Mouse (Mus musculus): ENCODE results near the gene BC034090.
A peak's percentile ranks its signal among the peaks of the same experiment; 100 is the strongest.

Gene BC034090

DNA sequence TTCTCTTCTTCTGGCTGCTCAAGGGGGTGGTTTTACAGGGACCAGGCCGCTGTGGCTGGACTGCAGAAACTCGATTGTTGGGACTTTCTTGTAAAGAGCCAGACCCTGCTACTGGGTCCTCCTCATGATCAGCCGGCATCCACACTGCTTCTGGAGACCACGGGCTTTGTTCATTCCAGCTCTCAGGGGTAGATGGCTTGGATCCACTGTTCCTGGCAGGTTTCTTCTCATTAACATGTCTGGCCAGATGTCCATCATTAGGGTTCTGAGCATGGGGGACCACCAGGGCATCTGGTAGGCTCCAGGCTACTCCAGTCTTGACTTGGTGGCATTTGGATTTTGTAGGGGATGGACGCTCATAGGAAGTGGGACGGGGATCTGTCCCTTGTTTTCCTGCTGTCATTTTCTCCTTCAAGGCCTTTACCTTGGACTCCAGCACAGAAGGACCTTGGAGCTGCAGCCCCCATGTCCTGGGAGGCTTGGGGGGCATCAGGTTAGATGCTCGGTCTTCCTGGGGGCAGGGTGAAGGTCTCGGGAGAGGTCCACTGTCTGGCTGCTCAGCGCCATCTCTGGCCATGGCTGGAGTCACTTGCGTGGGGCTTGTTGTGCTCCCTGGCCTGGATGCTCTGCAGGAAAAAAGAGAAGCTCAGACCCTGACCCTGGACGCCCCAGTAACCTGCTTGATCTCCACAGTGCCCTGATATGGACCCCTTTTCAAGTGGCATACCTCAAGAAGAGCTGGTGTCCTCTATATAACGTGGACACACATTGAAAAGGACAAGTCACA, 2.4 kb downstream of the BC034090 start:
- DNase-seq = no peak

DNA sequence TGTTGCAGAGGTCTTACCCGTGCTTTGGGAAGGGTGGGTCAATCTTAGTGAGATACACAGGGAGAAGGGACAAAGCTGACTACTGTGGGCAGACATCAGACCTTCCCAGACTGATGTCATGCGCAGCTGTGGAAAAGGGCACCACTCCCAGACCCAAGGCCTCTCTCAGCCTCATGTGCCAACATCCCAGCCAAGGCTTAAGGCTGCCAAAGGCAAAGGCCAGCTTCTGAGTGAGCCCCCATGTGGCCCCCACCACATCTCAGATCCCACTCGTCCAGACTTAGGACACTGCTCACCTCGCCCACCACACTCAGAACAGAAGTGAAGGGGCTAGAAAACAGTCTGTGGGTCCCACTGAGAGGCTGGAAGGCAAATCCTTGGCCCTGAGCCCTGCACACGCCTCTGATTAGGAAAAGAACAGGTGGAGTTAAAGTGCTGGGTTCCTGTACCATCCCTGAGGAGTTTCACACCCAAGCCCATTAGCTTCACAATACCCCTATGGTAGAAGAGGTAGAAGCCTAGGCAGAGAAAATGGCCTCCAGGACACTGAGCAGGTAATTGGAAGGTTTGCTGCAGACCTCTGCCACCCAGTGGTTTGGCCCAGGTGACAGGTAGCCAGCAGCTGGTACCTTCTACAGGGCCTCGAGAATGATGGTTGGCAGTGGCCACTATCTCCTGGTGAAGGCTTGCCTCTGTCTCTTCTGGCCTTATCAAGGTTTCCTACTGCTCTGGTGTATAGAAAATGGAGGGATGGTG, 4.1 kb downstream of the BC034090 start:
- no peak for DNase-seq

DNA sequence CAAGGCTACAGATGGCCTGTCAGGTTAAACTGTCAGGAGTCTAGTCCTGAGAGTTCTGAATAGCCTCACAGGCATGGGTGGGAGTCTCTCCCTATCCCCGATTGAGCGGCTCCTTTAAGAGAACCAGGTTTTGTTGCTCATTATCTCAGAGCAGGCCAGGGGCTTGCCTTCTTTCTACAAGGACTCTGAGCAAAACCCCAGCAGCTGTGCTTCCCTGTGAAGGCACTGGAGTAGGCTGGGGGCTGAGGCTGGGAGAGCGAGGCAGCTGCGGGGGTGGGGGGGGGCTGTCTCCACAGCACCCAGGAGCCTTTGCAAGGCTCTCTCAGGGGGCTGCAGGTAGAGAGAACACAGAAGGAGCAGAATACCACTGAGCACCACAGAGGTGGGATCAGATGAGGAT, 5.1 kb downstream of the BC034090 start:
- DNase-seq = no peak

DNA sequence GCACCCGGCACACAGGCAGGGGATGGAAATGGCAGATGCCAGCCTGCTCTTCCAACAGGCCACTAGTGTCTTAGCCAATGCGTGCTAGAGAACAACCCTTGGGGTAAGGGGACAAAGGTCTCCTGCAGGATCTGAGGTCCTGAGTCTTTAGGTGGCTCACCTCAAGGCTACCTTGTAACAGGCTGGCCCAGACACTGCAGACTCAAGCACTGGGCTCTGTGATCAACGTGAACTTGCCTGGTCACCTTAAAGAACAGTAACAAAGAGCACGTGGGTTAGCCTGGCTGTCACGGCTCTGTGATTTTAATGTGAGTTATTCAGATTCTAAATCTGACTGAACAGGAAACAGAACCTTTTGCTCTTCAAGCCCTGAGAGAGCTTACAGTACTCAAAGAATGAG, 6.1 kb downstream of the BC034090 start:
- no peak for DNase-seq

DNA sequence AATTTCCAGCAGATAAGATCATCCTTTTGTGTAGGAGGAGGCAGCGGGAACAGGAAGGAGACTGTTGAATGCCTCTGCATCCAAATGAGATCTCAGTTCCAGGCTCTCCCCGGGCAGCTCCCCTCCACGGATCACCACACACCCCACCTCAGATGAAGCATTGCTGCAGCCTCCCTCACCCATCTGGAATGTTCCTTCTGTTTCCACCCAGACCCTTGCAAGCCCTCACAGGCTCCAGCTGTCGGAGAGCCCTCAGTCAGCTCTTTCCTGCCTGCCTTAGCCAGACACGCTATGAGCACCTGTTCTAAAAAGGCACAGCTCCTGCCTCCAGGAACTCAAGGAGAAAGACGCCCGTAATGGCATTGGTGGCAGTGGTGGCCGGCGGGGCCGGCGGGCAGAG, 6.9 kb downstream of the BC034090 start:
- no peak for DNase-seq

DNA sequence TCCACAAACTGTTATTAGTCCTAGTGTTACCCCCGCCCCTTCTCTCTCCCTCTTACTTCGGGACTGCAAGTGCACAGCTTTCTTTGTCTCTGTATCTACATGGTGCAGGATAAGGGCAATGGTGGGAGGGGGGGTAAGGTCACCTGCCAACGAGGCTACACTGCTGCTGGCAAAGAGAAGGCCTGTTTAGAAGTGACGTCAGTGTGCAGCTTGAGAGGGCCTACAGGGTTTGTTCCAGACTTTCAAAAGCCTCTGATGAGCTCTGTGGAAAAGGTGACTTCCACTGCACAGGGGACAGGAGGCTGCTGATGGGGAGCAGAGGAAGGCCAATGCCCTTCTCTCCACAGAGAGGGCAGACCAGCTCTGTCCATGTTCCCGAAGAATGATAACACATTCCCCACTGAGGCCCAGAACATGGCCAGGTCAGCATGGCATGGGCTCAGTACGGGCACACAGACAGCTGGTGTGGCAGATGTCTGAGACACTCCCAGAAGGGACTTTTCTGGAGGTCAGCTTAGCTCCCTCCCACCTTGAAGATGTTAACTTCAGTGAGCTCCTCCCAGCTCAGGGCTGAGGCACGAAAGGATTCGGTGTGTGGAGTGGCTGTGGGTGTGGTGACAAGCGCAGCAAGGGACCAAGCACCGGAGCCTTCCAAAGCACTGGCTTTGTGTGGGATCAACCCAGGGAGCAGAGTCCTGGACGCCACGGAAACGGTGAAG, 7.8 kb downstream of the BC034090 start:
- DNase-seq = no peak

DNA sequence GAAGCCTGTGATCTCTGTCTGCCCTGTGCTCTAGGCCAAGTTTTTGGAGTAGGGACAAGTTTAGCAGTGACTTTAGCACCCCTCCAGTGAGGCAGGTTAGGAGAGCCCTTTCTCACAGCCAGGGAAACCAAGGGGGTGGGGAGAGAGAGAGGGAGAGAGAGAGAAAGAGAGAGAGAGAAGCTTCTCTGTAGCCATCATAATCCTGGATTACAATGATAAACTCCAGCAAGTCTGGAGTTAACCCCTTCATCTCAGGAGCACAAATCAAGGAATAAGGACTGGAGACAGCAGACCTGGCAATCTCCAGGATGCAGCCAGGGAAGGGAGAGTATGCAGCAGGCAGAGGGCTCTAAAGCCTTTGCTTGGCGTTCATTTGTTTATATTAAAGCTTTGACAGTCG, 8.6 kb downstream of the BC034090 start:
- DNase-seq = no peak

DNA sequence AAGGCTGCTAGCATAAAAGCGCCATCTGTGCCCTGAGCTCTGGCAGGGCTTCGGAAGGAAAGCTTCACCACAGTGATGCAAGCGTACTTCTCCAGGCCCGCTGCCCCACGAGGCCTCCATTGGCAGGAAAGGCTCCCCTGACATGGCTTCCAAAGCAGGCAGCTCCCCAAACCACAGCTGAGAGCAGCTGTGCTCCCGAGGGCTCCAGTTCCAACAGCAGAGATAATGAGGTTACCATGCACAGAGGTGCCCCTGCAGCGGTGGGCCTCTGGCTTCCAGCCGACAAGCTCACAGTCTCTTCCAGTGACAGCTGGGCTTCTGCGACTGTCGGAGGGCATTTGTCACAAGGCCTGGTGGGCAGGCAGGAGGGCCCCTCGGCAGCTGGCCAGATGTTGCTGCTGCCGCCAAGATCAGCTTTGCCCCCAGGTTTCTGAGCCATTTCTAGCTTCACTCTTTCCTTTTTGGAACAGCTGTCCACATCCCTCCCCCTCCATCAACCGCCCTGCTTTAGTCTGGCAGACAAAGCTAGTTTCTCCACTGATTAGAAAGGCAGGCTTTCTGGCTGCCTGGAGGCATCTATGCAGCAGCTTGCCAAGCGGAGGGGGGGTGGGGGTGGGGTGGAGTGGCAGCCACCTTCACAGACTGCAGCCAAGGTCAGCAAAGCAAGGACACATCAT, 10.2 kb downstream of the BC034090 start:
- DNase-seq = peak; percentile 83

DNA sequence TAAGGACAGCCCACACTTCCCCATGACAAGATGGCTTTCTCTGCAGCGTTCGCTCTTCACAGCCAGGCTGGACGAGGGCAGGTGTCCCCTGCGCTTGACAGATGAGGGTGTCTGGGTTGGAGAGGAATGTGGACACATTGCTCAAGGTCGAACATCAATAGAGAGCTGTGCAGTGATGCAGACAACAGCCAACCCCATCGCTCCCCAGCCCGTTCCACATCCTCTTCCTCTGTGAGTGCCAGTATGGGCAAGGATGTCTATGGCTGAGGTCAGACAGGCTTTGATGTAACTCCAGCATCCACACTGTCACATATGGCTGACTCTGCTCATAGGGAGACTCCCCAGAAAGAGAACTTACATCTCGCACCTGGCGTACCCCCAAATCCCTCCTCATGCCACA, 10.9 kb downstream of the BC034090 start:
- no peak for DNase-seq

DNA sequence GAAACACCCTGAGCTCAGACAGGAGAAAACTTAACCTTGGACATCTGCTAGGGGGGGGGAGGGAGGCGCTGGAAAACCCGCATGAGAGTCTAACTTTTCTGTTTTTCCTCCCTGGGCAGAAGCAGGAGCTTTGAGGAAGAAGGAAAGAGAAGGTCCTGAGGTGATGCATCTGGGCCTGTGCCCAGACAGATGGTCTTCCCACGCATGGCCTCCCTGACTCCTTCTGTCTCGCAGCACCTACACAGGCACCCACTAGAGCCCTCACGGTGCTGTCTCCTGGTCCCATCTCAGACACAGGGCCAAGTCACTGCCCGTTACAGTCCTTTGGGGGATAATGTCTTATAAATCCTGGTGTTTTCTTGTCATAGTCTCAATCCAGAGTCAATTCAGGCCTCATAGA, 11.5 kb downstream of the BC034090 start:
- no peak for DNase-seq

DNA sequence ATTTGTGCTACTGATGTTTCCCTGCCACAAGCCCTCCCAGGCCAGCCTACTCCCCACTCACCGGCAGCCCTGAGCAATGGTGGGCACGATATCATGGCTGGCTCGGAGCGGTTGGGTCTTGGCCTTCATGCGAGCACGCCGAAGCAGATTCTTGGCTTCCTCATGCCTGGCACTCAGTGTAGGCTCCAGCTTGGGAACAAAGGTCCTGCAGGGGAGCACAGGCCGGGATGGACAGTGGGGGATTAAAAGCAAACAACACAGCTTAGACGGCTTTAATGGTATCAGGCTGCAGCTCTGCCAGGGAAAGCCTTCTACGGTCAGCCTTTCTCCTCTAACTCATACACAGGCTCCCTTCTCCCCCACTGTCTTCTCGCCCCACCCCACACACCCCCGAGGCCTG, 11.9 kb downstream of the BC034090 start:
- no peak for DNase-seq

DNA sequence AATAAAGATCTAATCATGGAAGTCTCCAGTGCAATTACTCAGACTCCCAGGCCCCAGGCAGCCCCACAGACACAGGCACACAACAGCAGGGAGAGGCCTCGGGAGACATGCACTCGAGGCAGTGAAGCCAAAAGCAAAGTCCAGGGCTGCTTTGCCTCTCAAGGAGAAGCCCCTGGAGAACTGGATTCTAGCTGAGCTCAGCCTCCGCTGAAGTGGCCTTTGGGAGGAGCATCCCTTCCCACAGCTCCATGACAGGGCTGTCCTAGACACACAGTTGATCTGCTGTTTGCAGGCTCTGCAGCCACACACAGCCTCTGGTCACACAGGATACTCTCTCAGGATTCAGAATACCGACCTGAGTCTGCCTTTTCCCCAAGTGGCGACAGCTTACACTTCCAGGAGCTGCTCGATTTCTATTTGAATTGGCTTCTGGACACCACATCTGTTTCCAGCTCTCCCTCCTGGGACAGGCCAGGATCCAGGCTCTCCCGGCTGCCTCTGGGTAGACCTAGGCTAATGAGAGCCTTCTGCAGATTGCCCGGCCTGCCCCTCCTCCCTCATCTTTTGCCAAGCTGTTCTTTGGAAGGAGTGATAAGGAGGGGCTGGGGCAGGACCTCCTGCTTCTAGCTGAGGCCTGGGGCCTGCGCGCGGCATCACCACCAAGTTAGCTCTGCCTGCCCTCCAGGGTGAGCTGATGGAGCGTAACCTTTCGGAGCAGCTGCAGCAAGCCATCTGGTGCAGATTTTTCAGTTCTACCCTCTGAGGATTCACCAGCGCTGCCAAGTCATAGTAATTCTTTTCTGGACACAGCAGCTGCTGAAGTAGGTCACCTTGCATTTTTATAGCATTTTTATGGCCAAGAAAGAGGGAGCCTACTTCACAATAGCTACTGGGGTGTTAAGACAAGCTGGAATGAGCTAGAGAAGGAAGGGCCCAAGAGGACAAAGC, 14.5 kb downstream of the BC034090 start:
- DNase-seq = peak; percentile 51

DNA sequence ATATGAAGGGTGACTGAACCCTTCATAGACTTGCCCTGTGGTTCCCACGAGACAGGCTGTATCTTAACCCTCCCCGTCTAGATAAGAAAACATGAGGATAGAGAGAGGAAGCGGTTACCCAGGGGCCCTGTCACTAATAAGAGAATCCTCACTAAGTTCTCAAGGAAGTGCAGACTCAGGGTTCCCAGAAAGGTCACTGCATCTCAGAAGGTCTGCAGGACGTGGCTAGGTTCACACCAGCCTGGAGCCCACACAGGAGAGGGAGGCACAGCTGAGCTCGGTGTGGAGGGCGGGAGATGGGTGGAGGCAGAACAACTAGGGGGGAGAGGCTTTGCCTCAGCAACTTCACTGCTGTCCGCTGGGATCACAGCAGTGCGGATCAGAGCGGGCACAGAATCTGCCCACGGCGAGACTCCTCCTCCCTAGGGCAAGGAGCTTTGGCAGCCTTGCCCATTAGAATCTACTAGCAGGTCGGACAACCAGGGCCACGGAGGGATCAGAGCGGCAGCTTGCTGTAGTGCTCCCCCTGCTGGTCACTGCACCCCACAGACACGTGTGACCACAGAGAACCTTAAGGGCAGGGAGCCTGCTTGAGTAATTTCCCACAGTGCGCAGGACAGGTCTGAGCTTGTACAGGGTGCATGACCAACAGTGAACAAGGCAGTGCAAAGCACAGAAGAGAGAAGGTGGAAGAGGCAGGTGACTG, 20.2 kb downstream of the BC034090 start:
- peak; percentile 90 for DNase-seq

DNA sequence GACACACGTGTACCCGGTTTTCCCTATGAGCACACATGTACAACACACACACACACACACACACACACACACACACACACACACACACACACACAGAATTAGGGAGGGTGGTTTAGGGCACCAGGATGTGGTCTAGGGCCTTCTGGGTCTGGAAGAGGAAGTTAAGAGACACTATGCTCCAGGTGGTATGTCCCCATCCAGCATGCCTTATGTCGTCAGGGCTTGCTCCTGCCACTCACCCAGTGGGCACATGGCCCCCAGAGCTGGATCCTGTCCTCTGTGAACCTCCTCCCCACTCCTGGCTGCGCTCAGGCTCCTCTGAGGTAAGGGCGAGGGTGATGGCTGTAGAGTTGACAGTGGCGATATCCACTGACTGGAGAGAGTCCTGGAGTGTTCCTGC, 21.2 kb downstream of the BC034090 start:
- no peak for DNase-seq

DNA sequence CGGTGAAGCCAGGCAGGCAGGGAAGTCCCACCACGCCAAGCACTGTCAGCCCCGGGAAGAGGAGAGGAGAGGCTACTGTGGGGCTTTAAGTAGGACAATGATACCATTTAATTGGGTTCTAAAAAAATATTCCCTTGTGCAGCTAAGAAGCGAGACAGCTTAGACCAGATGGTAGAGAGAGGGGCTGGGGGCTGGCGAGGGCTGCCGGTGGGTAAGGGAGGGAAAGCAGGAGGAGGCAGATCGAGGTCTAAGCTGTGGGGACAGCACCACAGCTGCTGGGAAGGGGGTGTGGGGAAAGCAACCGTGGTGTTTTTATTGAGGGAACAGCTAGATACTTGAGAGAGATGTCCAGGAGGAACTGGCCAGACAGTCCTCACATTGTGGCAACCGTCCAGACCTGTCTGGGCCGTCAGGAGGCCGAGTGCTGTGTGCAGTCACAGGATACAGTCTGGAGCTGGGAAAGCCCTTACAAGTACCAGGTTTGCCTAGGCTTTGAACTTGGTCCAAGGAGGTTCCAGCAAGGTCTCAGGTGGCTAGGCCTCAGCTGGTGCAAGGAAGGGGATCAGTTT, 22.1 kb downstream of the BC034090 start:
- peak; percentile 43 for DNase-seq

DNA sequence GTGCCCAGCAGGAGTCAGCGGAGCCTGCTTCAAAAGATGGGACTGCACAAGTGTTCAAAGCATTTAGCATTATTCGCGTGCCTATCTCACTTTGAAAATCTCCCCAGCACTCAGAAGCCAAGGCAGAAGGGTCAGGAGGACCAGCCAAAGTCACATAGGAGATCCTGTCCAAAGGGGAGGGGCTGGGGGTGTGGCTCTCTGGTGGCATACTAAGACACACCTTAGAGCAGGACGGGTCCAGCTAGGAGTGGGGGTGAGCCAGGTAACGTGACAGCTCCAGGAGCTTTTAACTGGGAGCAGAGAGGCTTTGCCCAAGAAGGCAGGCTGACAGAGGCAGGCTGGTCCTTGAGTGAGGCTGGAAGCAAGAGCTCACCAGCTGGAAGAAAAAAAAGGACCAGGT, 25.3 kb downstream of the BC034090 start:
- DNase-seq = no peak

DNA sequence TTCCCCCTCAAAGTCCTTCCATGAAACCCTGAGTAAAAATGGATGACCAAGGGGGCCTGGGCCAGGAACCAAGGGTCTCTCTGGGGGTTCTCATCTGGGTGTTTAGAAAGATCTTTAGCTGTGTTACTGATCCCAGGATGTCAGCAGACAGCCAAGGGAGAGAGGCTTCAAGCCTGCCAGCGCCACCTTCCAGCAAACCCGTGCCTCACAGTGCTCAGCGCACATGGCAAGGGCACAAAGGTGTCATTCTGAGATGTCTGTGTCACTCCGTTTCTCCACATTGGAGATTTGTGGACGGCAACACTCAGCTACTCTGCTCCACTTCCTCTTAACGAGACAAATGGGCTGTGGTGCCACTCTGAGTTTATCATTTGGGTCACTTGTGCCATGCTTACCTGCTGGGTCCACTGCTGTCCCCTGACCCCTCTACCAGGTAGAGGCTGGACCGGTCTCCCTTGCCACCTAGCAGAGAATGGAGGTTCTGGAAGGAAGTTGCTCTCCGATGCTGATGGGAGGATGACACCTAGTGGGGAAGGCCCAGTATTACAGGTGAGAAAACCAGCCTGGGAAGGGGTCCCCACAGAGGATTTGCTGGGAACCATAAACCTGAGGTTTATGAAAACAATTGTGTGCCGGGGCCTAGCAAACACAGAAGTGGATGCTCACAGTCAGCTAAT, 26.2 kb downstream of the BC034090 start:
- DNase-seq = peak; percentile 77

DNA sequence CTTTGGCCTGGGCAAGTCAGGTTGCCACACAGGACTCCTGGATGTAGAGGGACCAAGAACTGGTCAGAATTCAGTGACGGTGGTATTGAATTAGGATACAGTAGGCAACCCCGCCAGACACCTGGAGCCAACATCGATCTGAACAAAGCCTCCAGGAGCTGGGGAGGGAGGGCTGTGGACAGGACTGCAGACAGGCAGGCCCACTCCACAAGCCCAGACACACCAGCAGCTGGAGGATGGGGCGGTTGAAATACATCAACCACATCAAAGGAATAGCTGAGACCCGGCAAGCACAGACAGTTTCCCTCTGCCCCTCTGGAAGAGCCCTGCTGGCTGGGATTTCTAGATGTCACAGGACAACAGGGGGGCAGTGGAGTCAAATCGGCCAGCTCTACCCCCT, 27.4 kb downstream of the BC034090 start:
- DNase-seq = no peak

DNA sequence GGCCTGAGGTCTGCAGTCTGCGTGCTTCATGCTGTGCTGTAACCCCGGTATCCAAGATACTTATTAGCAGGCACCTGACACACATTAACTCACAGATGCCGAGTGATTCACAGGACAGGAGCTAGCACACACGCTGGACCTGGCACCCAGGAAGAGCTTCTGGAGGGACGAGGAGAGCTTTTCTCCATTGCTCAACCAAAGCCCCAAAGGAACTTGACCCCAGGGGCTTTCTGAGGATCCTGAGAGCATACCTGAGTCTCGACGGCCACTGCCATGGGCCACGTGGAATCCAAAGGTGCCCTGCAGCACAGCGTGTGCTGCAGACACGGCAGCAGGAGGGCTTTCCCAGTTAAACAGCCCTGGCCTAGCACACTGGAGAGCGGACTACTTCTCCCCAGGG, 27.9 kb downstream of the BC034090 start:
- no peak for DNase-seq

DNA sequence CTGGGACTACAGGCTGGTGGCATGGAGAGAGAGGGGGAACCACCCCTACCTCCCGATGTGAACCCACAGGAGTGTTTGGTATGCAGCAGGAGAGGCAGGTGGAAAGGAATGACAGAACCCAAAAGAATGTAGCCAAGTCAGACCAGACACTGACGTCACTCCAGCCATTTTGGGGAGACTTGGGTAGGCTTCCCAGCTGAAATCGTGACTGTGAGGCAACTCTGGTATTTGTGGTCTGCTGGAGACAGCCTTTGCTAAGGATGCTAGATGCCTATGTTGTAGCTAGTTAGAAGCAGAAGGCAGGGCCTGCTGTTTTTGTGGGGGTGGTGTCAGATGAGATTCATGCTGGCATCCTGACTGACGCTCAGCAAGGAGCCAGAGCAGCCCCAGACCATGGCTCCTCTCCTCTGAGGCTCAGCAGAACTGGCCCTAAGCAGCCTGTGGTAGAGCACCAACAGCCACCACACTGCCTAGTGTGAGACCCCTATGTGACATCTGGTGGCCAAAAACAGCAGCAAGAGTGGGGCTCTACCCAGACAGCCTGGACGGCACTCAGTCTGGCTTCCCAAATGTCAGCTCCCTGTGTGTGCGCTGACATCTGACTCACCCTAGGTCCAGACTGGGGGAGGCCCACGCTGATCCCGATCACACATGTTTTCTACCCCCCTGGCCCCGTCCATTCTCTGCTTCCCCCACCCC, 29.0 kb downstream of the BC034090 start:
- DNase-seq = peak; percentile 51
